Mouse (Mus musculus) kidney, postnatal 0 days (tissue): ENCODE data around the gene Micu1. TPM values are rescaled to one million over a fixed set of nuclear protein-coding genes. Genes with fewer than 3 reads are reported as not detected.
"Not testable (repeated sequence)": the region's sequence is repeated elsewhere in the genome, so short reads cannot be mapped to it uniquely, and the experiment has no call there.

Experiments used
- ATAC-seq: fragments of 200-750 bp; cut with Nextera tagmentation; replicated peaks from 2 replicates; pipeline ENCODE4 v1.8.0; 2017; ENCODE audit warnings: low read depth, moderate number of reproducible peaks, moderate TSS enrichment, moderate library complexity; ENCODE audit not compliant: low FRiP score
- DNase-seq: peaks from one replicate; pipeline ENCODE4 v3.0.0-alpha.2; 2016; ENCODE audit warnings: low spot score
- H3K27ac ChIP-seq: fragments of 300-500 bp; sonication (generic); 2 replicates; pipeline ENCODE4 v1.5.1; 2014; ENCODE audit warnings: mild to moderate bottlenecking
- H3K27me3 ChIP-seq: fragments of 300-500 bp; sonication (generic); 2 replicates; pipeline ENCODE4 v1.6.1; 2014; ENCODE audit warnings: low read length, mixed read lengths; ENCODE audit not compliant: insufficient read depth
- H3K36me3 ChIP-seq: fragments of 300-500 bp; sonication (generic); 2 replicates; pipeline ENCODE4 v1.6.1; 2014; ENCODE audit warnings: low read length, mixed read lengths; ENCODE audit not compliant: insufficient read depth
- H3K4me1 ChIP-seq: fragments of 300-500 bp; sonication (generic); replicated peaks from 2 replicates; pipeline ENCODE4 v1.6.1; 2014; ENCODE audit warnings: antibody characterized with exemption, low read length, mixed read lengths; ENCODE audit not compliant: insufficient read depth
- H3K4me2 ChIP-seq: fragments of 300-500 bp; sonication (generic); 2 replicates; pipeline ENCODE4 v1.6.1; 2014; ENCODE audit warnings: mild to moderate bottlenecking, low read length, moderate library complexity, mixed read lengths
- H3K4me3 ChIP-seq: fragments of 300-500 bp; sonication (generic); replicated peaks from 2 replicates; pipeline ENCODE4 v1.5.1; 2014; ENCODE audit warnings: low read depth, low read length
- H3K9ac ChIP-seq: fragments of 300-500 bp; sonication (generic); 2 replicates; pipeline ENCODE4 v1.6.1; 2014; ENCODE audit warnings: low read depth, low read length
- H3K9me3 ChIP-seq: fragments of 300-500 bp; sonication (generic); replicated peaks from 2 replicates; pipeline ENCODE4 v1.6.1; 2016; ENCODE audit warnings: low read length, inconsistent platforms, mixed read lengths
- CTCF ChIP-seq: IDR thresholded peaks from 2 replicates; pipeline ENCODE4 v1.5.1; 2016; ENCODE audit warnings: antibody characterized with exemption, low read depth, mild to moderate bottlenecking, moderate library complexity
- WGBS: fragments of 180-500 bp; shearing (Covaris S2); extraction: QIAGEN DNeasy Blood & Tissue Kit; methylation state at CpG from one replicate; pipeline ENCODE4 v1.1.7; 2014; 5-methylcytosine and 5-hydroxymethylcytosine counted together
- polyA plus RNA-seq: library from polyadenylated mRNA; unstranded; fragments of >200 nt; fragmentation: Nextera tagmentation; extraction: Ambion mirVana; gene quantifications from 2 replicates; pipeline ENCODE4 v1.2.1, GENCODE M21; 2015

Micu1 gene
- polyA plus RNA-seq, 1 experiment from 2014 or later: 60.9 TPM

- H3K9ac ChIP-seq: no peak overlapping the region
- H3K4me3 ChIP-seq: no peak overlapping the region
- no peaks in the 10 kb centered on the region for H3K36me3 ChIP-seq
- no peak for DNase-seq
- H3K4me2 ChIP-seq: no peak overlapping the region
- H3K9me3 ChIP-seq: no peaks in the 10 kb centered on the region
- no peak for ATAC-seq
- no peak overlapping the region for H3K27ac ChIP-seq
- H3K4me1 ChIP-seq: no peaks in the 10 kb centered on the region
- 97% methylated on average over 1 of the region's 1 CpGs for WGBS
- no peaks in the 10 kb centered on the region for H3K27me3 ChIP-seq
- no peak for TF ChIP-seq CTCF
Observed at GRCm38 (mm10) chr10:59677836-59678235, 24.4 kb upstream of the Micu1 start.

GRCm38 (mm10) chr10:59679189-59679588 is 23.1 kb upstream of the Micu1 start:
- no peak for DNase-seq
- no peaks in the 10 kb centered on the region for H3K27me3 ChIP-seq
- no peaks in the 10 kb centered on the region for H3K4me1 ChIP-seq
- no peak for TF ChIP-seq CTCF
- H3K4me3 ChIP-seq: no peak overlapping the region
- H3K4me2 ChIP-seq: no peak overlapping the region
- WGBS: 73% methylated on average over 2 of the region's 2 CpGs
- H3K9ac ChIP-seq: no peak overlapping the region
- no peak overlapping the region for H3K27ac ChIP-seq
- ATAC-seq: no peak
- no peaks in the 10 kb centered on the region for H3K9me3 ChIP-seq
- H3K36me3 ChIP-seq: no peaks in the 10 kb centered on the region

- not testable (repeated sequence) for H3K9ac ChIP-seq
Observed at GRCm38 (mm10) chr10:59685586-59685985, 16.7 kb upstream of the Micu1 start.

GRCm38 (mm10) chr10:59687126-59687525 is 15.2 kb upstream of the Micu1 start:
- Histone ChIP-seq H3K27ac (no peak overlapping the region), H3K27me3 (no peaks in the 10 kb centered on the region), H3K4me1 (no peaks in the 10 kb centered on the region), H3K9ac (no peak overlapping the region), H3K4me2 (no peak overlapping the region), H3K4me3 (no peak overlapping the region), H3K9me3 (no peaks in the 10 kb centered on the region), H3K36me3 (no peaks in the 10 kb centered on the region)
- 52% methylated on average over 2 of the region's 2 CpGs for WGBS
- DNase-seq (no peak), ATAC-seq (no peak)
- TF ChIP-seq CTCF: no peak

More at GRCm38 (mm10) chr10:59685586-59685985, 16.7 kb upstream of the Micu1 start:
- not testable (repeated sequence) for H3K4me3 ChIP-seq, H3K27ac ChIP-seq, ATAC-seq, H3K4me1 ChIP-seq, H3K9me3 ChIP-seq, H3K4me2 ChIP-seq, DNase-seq, H3K36me3 ChIP-seq, H3K27me3 ChIP-seq
- WGBS: 96% methylated on average over 3 of the region's 3 CpGs

- no peak for TF ChIP-seq CTCF
Observed at GRCm38 (mm10) chr10:59689836-59690235, 12.4 kb upstream of the Micu1 start.

GRCm38 (mm10) chr10:59692441-59692840 is 9.8 kb upstream of the Micu1 start:
- Histone ChIP-seq H3K9me3 (no peaks in the 10 kb centered on the region), H3K4me1 (no peaks in the 10 kb centered on the region), H3K36me3 (no peaks in the 10 kb centered on the region), H3K9ac (no peak overlapping the region), H3K4me3 (no peak overlapping the region), H3K4me2 (no peak overlapping the region), H3K27ac (no peak overlapping the region), H3K27me3 (no peaks in the 10 kb centered on the region)
- no peak for DNase-seq
- WGBS: 52% methylated on average over 6 of the region's 6 CpGs
- ATAC-seq: no peak
- TF ChIP-seq CTCF: no peak

More at GRCm38 (mm10) chr10:59689836-59690235, 12.4 kb upstream of the Micu1 start:
- Histone ChIP-seq H3K9me3 (no peaks in the 10 kb centered on the region), H3K27me3 (no peaks in the 10 kb centered on the region), H3K4me1 (no peaks in the 10 kb centered on the region), H3K9ac (no peak overlapping the region), H3K4me2 (no peak overlapping the region), H3K36me3 (no peaks in the 10 kb centered on the region), H3K27ac (no peak overlapping the region), H3K4me3 (no peak overlapping the region)
- ATAC-seq (no peak), DNase-seq (no peak)
- 66% methylated on average over 6 of the region's 6 CpGs for WGBS

GRCm38 (mm10) chr10:59694104-59694503 is 8.2 kb upstream of the Micu1 start:
- H3K4me1 ChIP-seq: no peaks in the 10 kb centered on the region
- no peaks in the 10 kb centered on the region for H3K9me3 ChIP-seq
- DNase-seq: no peak
- no peak overlapping the region for H3K27ac ChIP-seq
- no peak overlapping the region for H3K4me2 ChIP-seq
- H3K36me3 ChIP-seq: no peaks in the 10 kb centered on the region
- no peak overlapping the region for H3K4me3 ChIP-seq
- no peak for ATAC-seq
- no peaks in the 10 kb centered on the region for H3K27me3 ChIP-seq
- H3K9ac ChIP-seq: no peak overlapping the region
- TF ChIP-seq CTCF: no peak
- 90% methylated on average over 2 of the region's 2 CpGs for WGBS
